Mouse (Mus musculus): ENCODE measurements around the gene Sema6d. TPM values are rescaled to one million over a fixed set of nuclear protein-coding genes. Genes with fewer than 3 reads are reported as not detected.

Sema6d gene
- 19.1 and 21.0 TPM in 2 replicates for polyA plus RNA-seq (2012; rRNA removed)
- polyA plus RNA-seq (2014; fragmentation: Nextera tagmentation; extraction: Ambion mirVana) = 12.7 and 12.9 TPM in 2 replicates

- DNase-seq (ENCODE audit: low spot score) (no peak), ATAC-seq (ENCODE audit: low FRiP score, low read depth) (no peak)
- Histone ChIP-seq H3K4me2 (replicated peaks; ENCODE audit: low read depth, low read length, severe bottlenecking) (peak within 1 kb of the TSS; percentile 85), H3K4me3 (replicated peaks; ENCODE audit: low read length) (peak within 1 kb of the TSS; percentile 41), H3K4me1 (ENCODE audit: control insufficient read depth, insufficient read depth, low read length) (peaks cover 8% of the 10 kb centered on the region; the same call in 1 of the 2 replicates), H3K9me3 (ENCODE audit: control insufficient read depth, low read length) (no peaks in the 10 kb centered on the region), H3K36me3 (ENCODE audit: control insufficient read depth, insufficient read depth, low read length) (no peaks in the 10 kb centered on the region), H3K9ac (ENCODE audit: low read depth, low read length, severe bottlenecking) (peak within 1 kb of the TSS; percentile 29; the same call in 1 of the 2 replicates), H3K27me3 (ENCODE audit: control insufficient read depth, insufficient read depth, low read length) (peaks cover 44% of the 10 kb centered on the region), H3K27ac (replicated peaks; ENCODE audit: low read depth, low read length) (no peak within 1 kb of the TSS)
- TF ChIP-seq POLR2A (IDR thresholded peaks at IDR 0.05; ENCODE audit: borderline replicate concordance, extremely low read depth, insufficient read depth, insufficient read length) = no peak
- WGBS = 2% methylated on average over 27 of the region's 29 CpGs
Observed at GRCm38 (mm10) chr2:124089813-124090230, at the start of gene Sema6d. Sema6d (plus strand) TSS chr2:124089969.

- H3K9me3 ChIP-seq (ENCODE audit: control insufficient read depth, low read length) = no peaks in the 10 kb centered on the region
- ATAC-seq (ENCODE audit: low FRiP score, low read depth) (no peak), DNase-seq (ENCODE audit: low spot score) (no peak)
- no peaks in the 10 kb centered on the region for H3K4me1 ChIP-seq (ENCODE audit: control insufficient read depth, insufficient read depth, low read length)
- no peaks in the 10 kb centered on the region for H3K27me3 ChIP-seq (ENCODE audit: control insufficient read depth, insufficient read depth, low read length)
- no peaks in the 10 kb centered on the region for H3K36me3 ChIP-seq (ENCODE audit: control insufficient read depth, insufficient read depth, low read length)
- no peak overlapping the region for H3K9ac ChIP-seq (ENCODE audit: low read depth, low read length, severe bottlenecking)
- no peak for TF ChIP-seq POLR2A (IDR thresholded peaks at IDR 0.05; ENCODE audit: borderline replicate concordance, extremely low read depth, insufficient read depth, insufficient read length)
- no peak overlapping the region for H3K4me3 ChIP-seq (replicated peaks; ENCODE audit: low read length)
- WGBS = 82% methylated on average over 3 of the region's 3 CpGs
- H3K27ac ChIP-seq (replicated peaks; ENCODE audit: low read depth, low read length) = no peak overlapping the region
- H3K4me2 ChIP-seq (replicated peaks; ENCODE audit: low read depth, low read length, severe bottlenecking) = no peak overlapping the region
Observed at GRCm38 (mm10) chr2:124059910-124060309, 29.9 kb upstream of the Sema6d start.

GRCm38 (mm10) chr2:124068380-124068779 lies 21.4 kb upstream of the Sema6d start:
- no peak for DNase-seq (ENCODE audit: low spot score)
- Histone ChIP-seq H3K4me2 (replicated peaks; ENCODE audit: low read depth, low read length, severe bottlenecking) (no peak overlapping the region), H3K27ac (replicated peaks; ENCODE audit: low read depth, low read length) (no peak overlapping the region), H3K27me3 (ENCODE audit: control insufficient read depth, insufficient read depth, low read length) (no peaks in the 10 kb centered on the region), H3K9me3 (ENCODE audit: control insufficient read depth, low read length) (no peaks in the 10 kb centered on the region), H3K9ac (ENCODE audit: low read depth, low read length, severe bottlenecking) (no peak overlapping the region), H3K4me1 (ENCODE audit: control insufficient read depth, insufficient read depth, low read length) (no peaks in the 10 kb centered on the region), H3K36me3 (ENCODE audit: control insufficient read depth, insufficient read depth, low read length) (no peaks in the 10 kb centered on the region), H3K4me3 (replicated peaks; ENCODE audit: low read length) (no peak overlapping the region)
- no peak for ATAC-seq (ENCODE audit: low FRiP score, low read depth)
- no peak for TF ChIP-seq POLR2A (IDR thresholded peaks at IDR 0.05; ENCODE audit: borderline replicate concordance, extremely low read depth, insufficient read depth, insufficient read length)
- 83% methylated on average over 4 of the region's 4 CpGs for WGBS

GRCm38 (mm10) chr2:124070664-124071063 lies 19.1 kb upstream of the Sema6d start:
- Histone ChIP-seq H3K4me3 (replicated peaks; ENCODE audit: low read length) (no peak overlapping the region), H3K27ac (replicated peaks; ENCODE audit: low read depth, low read length) (no peak overlapping the region), H3K9ac (ENCODE audit: low read depth, low read length, severe bottlenecking) (no peak overlapping the region), H3K9me3 (ENCODE audit: control insufficient read depth, low read length) (no peaks in the 10 kb centered on the region), H3K27me3 (ENCODE audit: control insufficient read depth, insufficient read depth, low read length) (no peaks in the 10 kb centered on the region), H3K4me1 (ENCODE audit: control insufficient read depth, insufficient read depth, low read length) (no peaks in the 10 kb centered on the region), H3K36me3 (ENCODE audit: control insufficient read depth, insufficient read depth, low read length) (no peaks in the 10 kb centered on the region), H3K4me2 (replicated peaks; ENCODE audit: low read depth, low read length, severe bottlenecking) (no peak overlapping the region)
- ATAC-seq (ENCODE audit: low FRiP score, low read depth) (no peak), DNase-seq (ENCODE audit: low spot score) (no peak)
- WGBS = 46% methylated on average over 2 of the region's 2 CpGs
- no peak for TF ChIP-seq POLR2A (IDR thresholded peaks at IDR 0.05; ENCODE audit: borderline replicate concordance, extremely low read depth, insufficient read depth, insufficient read length)

GRCm38 (mm10) chr2:124071380-124071779 lies 18.4 kb upstream of the Sema6d start:
- Histone ChIP-seq H3K36me3 (ENCODE audit: control insufficient read depth, insufficient read depth, low read length) (no peaks in the 10 kb centered on the region), H3K27ac (replicated peaks; ENCODE audit: low read depth, low read length) (no peak overlapping the region), H3K27me3 (ENCODE audit: control insufficient read depth, insufficient read depth, low read length) (no peaks in the 10 kb centered on the region), H3K4me2 (replicated peaks; ENCODE audit: low read depth, low read length, severe bottlenecking) (no peak overlapping the region), H3K4me3 (replicated peaks; ENCODE audit: low read length) (no peak overlapping the region), H3K4me1 (ENCODE audit: control insufficient read depth, insufficient read depth, low read length) (no peaks in the 10 kb centered on the region), H3K9me3 (ENCODE audit: control insufficient read depth, low read length) (no peaks in the 10 kb centered on the region), H3K9ac (ENCODE audit: low read depth, low read length, severe bottlenecking) (no peak overlapping the region)
- TF ChIP-seq POLR2A (IDR thresholded peaks at IDR 0.05; ENCODE audit: borderline replicate concordance, extremely low read depth, insufficient read depth, insufficient read length) = no peak
- DNase-seq (ENCODE audit: low spot score) (no peak), ATAC-seq (ENCODE audit: low FRiP score, low read depth) (no peak)
- WGBS = 5% methylated on average over 2 of the region's 2 CpGs

Data from limb, embryonic 14.5 days (tissue).